Mouse (Mus musculus) forebrain, embryonic 12.5 days (tissue): ENCODE data around the gene Homer1. TPM values are rescaled to one million over a fixed set of nuclear protein-coding genes. Genes with fewer than 3 reads are reported as not detected.

ENCODE experiments used
- ATAC-seq: fragments of 200-750 bp; cut with Nextera tagmentation; 2 replicates; pipeline ENCODE4 v1.8.0; 2017; ENCODE audit warnings: moderate TSS enrichment; ENCODE audit not compliant: low FRiP score
- H3K27ac ChIP-seq: fragments of 300-500 bp; sonication (generic); 2 replicates; pipeline ENCODE4 v1.5.1; 2016; ENCODE audit warnings: mild to moderate bottlenecking
- H3K27me3 ChIP-seq: fragments of 300-500 bp; sonication (generic); 2 replicates; pipeline ENCODE4 v1.6.1; 2016; ENCODE audit warnings: mild to moderate bottlenecking
- H3K36me3 ChIP-seq: fragments of 300-500 bp; sonication (generic); replicated peaks from 2 replicates; pipeline ENCODE4 v1.6.1; 2016; ENCODE audit warnings: mild to moderate bottlenecking
- H3K4me1 ChIP-seq: fragments of 300-500 bp; sonication (generic); 2 replicates; pipeline ENCODE4 v1.6.1; 2016
- H3K4me2 ChIP-seq: fragments of 300-500 bp; sonication (generic); 2 replicates; pipeline ENCODE4 v1.6.1; 2016; ENCODE audit warnings: mild to moderate bottlenecking, moderate library complexity
- H3K4me3 ChIP-seq: fragments of 300-500 bp; sonication (generic); replicated peaks from 2 replicates; pipeline ENCODE4 v1.5.1; 2016; ENCODE audit warnings: mild to moderate bottlenecking
- H3K9ac ChIP-seq: fragments of 300-500 bp; sonication (generic); 2 replicates; pipeline ENCODE4 v1.6.1; 2016; ENCODE audit warnings: mild to moderate bottlenecking
- H3K9me3 ChIP-seq: fragments of 300-500 bp; sonication (generic); 2 replicates; pipeline ENCODE4 v1.6.1; 2016
- WGBS: fragments of 180-500 bp; shearing (Covaris S2); methylation state at CpG from one replicate; pipeline ENCODE4 v1.1.7; 2016; 5-methylcytosine and 5-hydroxymethylcytosine counted together
- polyA plus RNA-seq: library from polyadenylated mRNA; unstranded; fragments of >200 nt; fragmentation: Nextera tagmentation; extraction: Ambion mirVana; gene quantifications from 2 replicates; pipeline ENCODE4 v1.2.1, GENCODE M21; 2016

Homer1 gene
- polyA plus RNA-seq, 1 experiment from 2014 or later = 16.2 TPM

- Histone ChIP-seq H3K9me3 (no peaks in the 10 kb centered on the region), H3K27ac (no peak overlapping the region), H3K4me3 (no peak overlapping the region), H3K4me2 (no peak overlapping the region), H3K36me3 (0 out of 2 replicates have a peak, but pooled peaks cover under 1% of the 10 kb centered on the region), H3K27me3 (no peaks in the 10 kb centered on the region), H3K9ac (no peak overlapping the region), H3K4me1 (no peaks in the 10 kb centered on the region)
- ATAC-seq = no peak
- 84% methylated on average over 1 of the region's 1 CpGs for WGBS
Measured at GRCm38 (mm10) chr13:93344395-93344794, 45.0 kb downstream of the Homer1 start.

- H3K4me2 ChIP-seq = no peak overlapping the region
- H3K36me3 ChIP-seq = peaks cover 4% of the 10 kb centered on the region; the same call in 1 of the 2 replicates
- no peak for ATAC-seq
- H3K9ac ChIP-seq = no peak overlapping the region
- H3K27me3 ChIP-seq = no peaks in the 10 kb centered on the region
- no peak overlapping the region for H3K4me3 ChIP-seq
- no peaks in the 10 kb centered on the region for H3K4me1 ChIP-seq
- H3K9me3 ChIP-seq = no peaks in the 10 kb centered on the region
- 89% methylated on average over 3 of the region's 3 CpGs for WGBS
- no peak overlapping the region for H3K27ac ChIP-seq
Measured at GRCm38 (mm10) chr13:93345854-93346253, 46.4 kb downstream of the Homer1 start.

GRCm38 (mm10) chr13:93352030-93352429, 52.6 kb downstream of the Homer1 start:
- no peak for ATAC-seq
- Histone ChIP-seq H3K4me1 (no peaks in the 10 kb centered on the region), H3K4me2 (no peak overlapping the region), H3K27ac (no peak overlapping the region), H3K27me3 (no peaks in the 10 kb centered on the region), H3K9ac (no peak overlapping the region), H3K4me3 (no peak overlapping the region), H3K9me3 (no peaks in the 10 kb centered on the region), H3K36me3 (peaks cover 4% of the 10 kb centered on the region; the same call in 1 of the 2 replicates)
- WGBS = 86% methylated on average over 2 of the region's 2 CpGs

- peaks cover 2% of the 10 kb centered on the region; the same call in 1 of the 2 replicates for H3K36me3 ChIP-seq
- H3K27me3 ChIP-seq = no peaks in the 10 kb centered on the region
- H3K9ac ChIP-seq = no peak overlapping the region
- H3K9me3 ChIP-seq = no peaks in the 10 kb centered on the region
- H3K27ac ChIP-seq = no peak overlapping the region
- 50% methylated on average over 7 of the region's 7 CpGs for WGBS
- 0 out of 2 replicates have a peak, but pooled peaks have one; percentile 23 for ATAC-seq
- no peak overlapping the region for H3K4me2 ChIP-seq
- no peaks in the 10 kb centered on the region for H3K4me1 ChIP-seq
- no peak overlapping the region for H3K4me3 ChIP-seq
Measured at GRCm38 (mm10) chr13:93354420-93355278, 55.2 kb downstream of the Homer1 start.

DNA sequence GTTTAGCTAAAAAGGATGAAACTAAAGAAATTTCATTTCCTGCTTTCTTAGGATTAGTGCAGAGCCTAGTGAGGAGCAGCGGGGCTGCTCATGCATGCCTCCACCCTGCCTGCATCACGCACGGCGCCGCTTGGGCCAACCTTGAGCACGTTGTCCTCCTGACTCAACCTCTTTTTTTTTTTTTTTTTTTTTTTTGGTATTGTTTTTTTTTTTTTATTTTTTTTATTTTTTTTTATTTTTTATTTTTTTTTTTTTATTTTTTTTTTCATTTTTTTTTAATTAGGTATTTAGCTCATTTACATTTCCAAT, 55.8 kb downstream of the Homer1 start:
- H3K36me3 ChIP-seq = no peaks in the 10 kb centered on the region
- no peak overlapping the region for H3K4me2 ChIP-seq
- no peaks in the 10 kb centered on the region for H3K4me1 ChIP-seq
- no peaks in the 10 kb centered on the region for H3K9me3 ChIP-seq
- 73% methylated on average over 6 of the region's 6 CpGs for WGBS
- no peak overlapping the region for H3K4me3 ChIP-seq
- no peak overlapping the region for H3K27ac ChIP-seq
- no peak overlapping the region for H3K9ac ChIP-seq
- ATAC-seq = no peak
- no peaks in the 10 kb centered on the region for H3K27me3 ChIP-seq

DNA sequence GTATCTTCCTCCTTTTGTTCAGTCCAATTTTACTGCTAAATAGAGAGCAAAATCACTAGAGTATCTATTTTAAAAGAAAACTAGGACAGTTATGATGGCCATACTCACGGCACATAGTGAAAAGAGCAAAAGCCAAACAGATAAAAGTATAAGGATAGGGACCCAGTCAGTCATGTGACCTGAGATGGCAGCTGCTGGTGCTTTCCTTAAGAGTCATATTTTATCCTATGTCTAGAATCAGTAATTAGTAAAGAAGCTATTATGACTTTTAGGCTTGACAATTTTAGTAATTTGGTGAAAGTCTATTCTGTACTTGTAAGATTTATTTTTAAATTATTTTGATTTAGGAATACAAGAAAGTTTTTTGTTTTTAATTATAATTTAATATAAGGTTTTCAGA, 59.1 kb downstream of the Homer1 start:
- H3K9me3 ChIP-seq = no peaks in the 10 kb centered on the region
- 93% methylated on average over 1 of the region's 1 CpGs for WGBS
- H3K27ac ChIP-seq = no peak overlapping the region
- H3K4me1 ChIP-seq = no peaks in the 10 kb centered on the region
- H3K4me3 ChIP-seq = no peak overlapping the region
- H3K9ac ChIP-seq = no peak overlapping the region
- no peak for ATAC-seq
- H3K36me3 ChIP-seq = no peaks in the 10 kb centered on the region
- H3K27me3 ChIP-seq = no peaks in the 10 kb centered on the region
- H3K4me2 ChIP-seq = no peak overlapping the region

DNA sequence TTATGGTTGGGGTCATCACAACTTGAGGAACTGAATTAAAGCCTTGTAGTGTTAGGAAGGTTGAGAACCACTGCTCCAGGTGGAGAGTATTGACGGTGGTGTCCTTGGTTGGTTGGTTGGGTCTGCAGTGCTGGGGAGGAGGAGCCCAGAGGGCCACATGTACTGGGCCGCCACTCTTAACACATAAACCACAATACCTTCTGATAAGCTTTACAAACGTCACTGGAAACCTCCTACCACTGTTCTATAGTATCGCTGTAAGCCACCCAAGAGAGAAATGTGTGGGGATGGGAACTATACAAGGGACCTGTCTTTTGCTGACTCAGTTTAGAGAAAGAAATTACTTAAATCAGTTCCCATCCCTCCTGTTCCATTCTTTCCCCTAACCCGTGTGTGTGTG, 68.1 kb downstream of the Homer1 start:
- no peak overlapping the region for H3K27ac ChIP-seq
- no peaks in the 10 kb centered on the region for H3K9me3 ChIP-seq
- H3K36me3 ChIP-seq = no peaks in the 10 kb centered on the region
- 86% methylated on average over 5 of the region's 5 CpGs for WGBS
- H3K4me1 ChIP-seq = no peaks in the 10 kb centered on the region
- no peak overlapping the region for H3K4me2 ChIP-seq
- H3K9ac ChIP-seq = no peak overlapping the region
- no peaks in the 10 kb centered on the region for H3K27me3 ChIP-seq
- ATAC-seq = no peak
- no peak overlapping the region for H3K4me3 ChIP-seq

DNA sequence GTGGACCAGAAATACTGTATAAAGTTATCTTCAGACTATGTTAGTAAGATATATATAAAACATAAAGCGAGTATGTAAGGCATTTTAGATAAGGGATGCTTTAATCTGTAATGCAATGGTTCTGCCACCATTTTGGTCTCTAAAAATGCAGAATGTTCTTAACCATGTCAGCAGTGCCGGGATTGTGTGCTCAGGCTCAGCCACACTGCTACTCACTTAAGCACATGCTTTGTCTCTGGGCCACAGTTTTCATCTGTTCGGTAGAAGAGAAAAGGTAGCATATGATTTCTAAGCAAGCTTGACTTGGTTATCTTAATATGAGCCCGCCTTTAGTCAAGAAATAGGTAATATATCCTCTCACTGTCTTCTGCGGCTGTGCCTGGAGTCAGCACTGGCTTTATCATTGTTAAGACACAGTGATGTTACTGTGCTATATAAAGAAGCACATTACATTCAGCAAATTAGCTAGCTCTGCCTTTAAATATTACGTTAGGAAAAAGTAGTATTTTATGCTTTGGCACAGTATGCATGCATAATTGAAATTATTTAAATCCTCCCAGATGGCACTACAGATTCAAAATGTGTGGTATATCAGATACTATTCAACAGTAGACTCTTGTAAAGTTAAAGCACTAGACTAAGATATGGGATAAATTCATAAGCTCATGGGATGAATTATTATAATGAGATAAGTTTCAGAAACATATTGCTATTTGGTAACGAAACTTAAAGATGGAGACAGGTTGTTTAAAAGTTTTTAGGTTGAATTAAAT, 69.6 kb downstream of the Homer1 start:
- H3K4me1 ChIP-seq = no peaks in the 10 kb centered on the region
- no peaks in the 10 kb centered on the region for H3K9me3 ChIP-seq
- no peaks in the 10 kb centered on the region for H3K36me3 ChIP-seq
- no peak overlapping the region for H3K9ac ChIP-seq
- no peak overlapping the region for H3K27ac ChIP-seq
- H3K4me3 ChIP-seq = no peak overlapping the region
- WGBS = 91% methylated on average over 7 of the region's 7 CpGs
- no peak overlapping the region for H3K4me2 ChIP-seq
- no peaks in the 10 kb centered on the region for H3K27me3 ChIP-seq
- no peak for ATAC-seq

- H3K27ac ChIP-seq = no peak overlapping the region
- no peaks in the 10 kb centered on the region for H3K9me3 ChIP-seq
- no peaks in the 10 kb centered on the region for H3K4me1 ChIP-seq
- H3K9ac ChIP-seq = no peak overlapping the region
- H3K27me3 ChIP-seq = no peaks in the 10 kb centered on the region
- H3K4me3 ChIP-seq = no peak overlapping the region
- no peaks in the 10 kb centered on the region for H3K36me3 ChIP-seq
- no peak for ATAC-seq
- H3K4me2 ChIP-seq = no peak overlapping the region
- 87% methylated on average over 5 of the region's 5 CpGs for WGBS
Measured at GRCm38 (mm10) chr13:93374457-93374856, 75.0 kb downstream of the Homer1 start.

DNA sequence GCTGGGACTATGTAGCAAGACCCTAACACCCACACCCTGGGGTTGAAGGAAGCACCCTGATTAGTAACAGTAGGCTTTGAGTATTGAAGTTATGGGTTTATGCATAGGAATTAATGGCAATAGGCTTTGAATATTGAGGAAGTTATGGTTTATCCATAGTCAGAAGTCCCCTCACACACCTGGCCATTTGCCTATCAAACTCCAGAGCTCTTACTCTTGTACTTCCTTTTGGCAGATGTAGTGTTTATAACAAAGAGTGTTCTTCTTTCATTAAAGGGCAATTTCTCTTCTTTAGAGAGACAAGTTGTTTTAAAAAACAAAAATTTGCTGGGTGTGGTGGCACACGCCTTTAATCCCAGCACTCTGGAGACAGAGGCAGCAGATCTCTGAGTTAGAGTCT, 79.1 kb downstream of the Homer1 start:
- 92% methylated on average over 1 of the region's 1 CpGs for WGBS
- H3K27me3 ChIP-seq = no peaks in the 10 kb centered on the region
- no peak overlapping the region for H3K27ac ChIP-seq
- ATAC-seq = no peak
- no peaks in the 10 kb centered on the region for H3K36me3 ChIP-seq
- no peak overlapping the region for H3K9ac ChIP-seq
- H3K9me3 ChIP-seq = no peaks in the 10 kb centered on the region
- no peaks in the 10 kb centered on the region for H3K4me1 ChIP-seq
- no peak overlapping the region for H3K4me2 ChIP-seq
- no peak overlapping the region for H3K4me3 ChIP-seq

DNA sequence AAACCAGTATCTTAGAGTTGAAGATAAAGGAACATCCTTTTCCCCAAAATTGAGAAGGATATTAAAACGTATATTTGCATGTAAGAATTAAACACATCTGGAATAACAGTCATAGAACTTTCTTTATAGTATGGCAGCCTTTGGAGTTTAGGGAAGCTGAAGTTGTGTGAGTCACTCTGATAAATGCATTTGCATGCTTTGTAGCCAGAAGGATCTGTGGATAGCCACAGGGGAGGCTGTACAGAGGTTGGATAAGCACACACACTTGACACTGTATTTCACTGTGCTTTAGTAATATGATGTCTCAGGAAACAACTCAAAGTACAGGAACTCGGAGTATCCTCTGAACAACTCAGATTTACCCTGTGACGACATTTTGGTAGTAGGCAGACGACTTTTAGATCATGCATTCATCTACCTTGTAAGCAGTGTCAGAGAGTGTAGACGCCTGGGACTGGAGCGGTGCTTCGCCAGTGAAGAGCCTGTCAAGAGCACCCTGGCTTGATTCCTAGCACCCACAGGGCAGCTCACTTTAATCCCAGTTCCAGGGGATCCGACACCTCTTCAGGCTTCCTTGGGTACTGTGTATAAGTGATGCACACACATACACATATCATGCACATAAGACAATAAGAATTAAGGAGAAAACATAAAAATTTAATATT, 81.1 kb downstream of the Homer1 start:
- no peaks in the 10 kb centered on the region for H3K4me1 ChIP-seq
- H3K27me3 ChIP-seq = no peaks in the 10 kb centered on the region
- no peak overlapping the region for H3K4me3 ChIP-seq
- no peak overlapping the region for H3K9ac ChIP-seq
- no peak for ATAC-seq
- 93% methylated on average over 8 of the region's 8 CpGs for WGBS
- no peak overlapping the region for H3K4me2 ChIP-seq
- H3K27ac ChIP-seq = no peak overlapping the region
- H3K36me3 ChIP-seq = no peaks in the 10 kb centered on the region
- H3K9me3 ChIP-seq = no peaks in the 10 kb centered on the region

DNA sequence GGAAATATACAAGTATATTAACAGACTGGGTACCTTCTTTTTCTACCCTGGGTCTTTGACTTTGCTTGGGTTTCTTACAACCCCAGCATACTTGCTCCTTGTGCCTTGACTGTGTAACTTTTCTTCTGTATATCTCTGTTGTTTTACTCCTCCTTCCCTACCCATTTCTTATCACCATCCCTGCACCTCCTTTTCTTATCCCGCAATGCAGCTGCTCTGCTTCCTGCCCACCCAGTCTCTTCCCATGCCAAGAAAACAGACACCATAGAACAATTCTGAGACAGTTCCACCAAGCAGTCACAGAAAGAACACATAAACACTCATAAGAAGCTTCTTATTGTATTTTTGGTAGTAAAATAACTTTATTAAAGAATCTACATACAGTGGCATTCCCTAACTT, 81.9 kb downstream of the Homer1 start:
- no peaks in the 10 kb centered on the region for H3K9me3 ChIP-seq
- no peak overlapping the region for H3K4me3 ChIP-seq
- no peak overlapping the region for H3K9ac ChIP-seq
- H3K4me2 ChIP-seq = no peak overlapping the region
- H3K4me1 ChIP-seq = no peaks in the 10 kb centered on the region
- H3K27ac ChIP-seq = no peak overlapping the region
- H3K36me3 ChIP-seq = no peaks in the 10 kb centered on the region
- ATAC-seq = no peak
- 93% methylated on average over 1 of the region's 1 CpGs for WGBS
- H3K27me3 ChIP-seq = no peaks in the 10 kb centered on the region
